Mouse (Mus musculus): ENCODE data around the gene Dusp13. TPM values are rescaled to one million over a fixed set of nuclear protein-coding genes. Genes with fewer than 3 reads are reported as not detected.

Dusp13 gene
- total RNA-seq, 2 experiments from 2014 or later: 0.39 TPM; not detected in 1

Other genes with a start within 250 kb of the Dusp13 start
- not detected for gene Dupd1, start 36.6 kb downstream of the Dusp13 start, total RNA-seq (2021)
- 100 to 1,000 TPM; 103 to 105 TPM for gene Samd8, start 650 bp downstream of the Dusp13 start, total RNA-seq (2021)
- gene Vdac2, start 74.1 kb upstream of the Dusp13 start, total RNA-seq (2021): 100 to 1,000 TPM; 210 to 217 TPM
- 10 to 100 TPM; 37.7 to 40.8 TPM for gene Comtd1, start 97.8 kb upstream of the Dusp13 start, total RNA-seq (2021)
- gene Zfp503, start 238.4 kb upstream of the Dusp13 start, total RNA-seq (2021): 1 to 10 TPM; 2.6 to 3.2 TPM